Mouse (Mus musculus) hindbrain, postnatal 0 days (tissue): ENCODE data around the gene Nccrp1. TPM values are rescaled to one million over a fixed set of nuclear protein-coding genes. Genes with fewer than 3 reads are reported as not detected.

Experiments used
- ATAC-seq: fragments of 200-750 bp; cut with Nextera tagmentation; 2 replicates; pipeline ENCODE4 v1.8.0; 2017; ENCODE audit warnings: mild to moderate bottlenecking, moderate TSS enrichment, moderate library complexity
- DNase-seq: peaks from one replicate; pipeline ENCODE4 v3.0.0-alpha.2; 2015; ENCODE audit warnings: low spot score
- H3K27ac ChIP-seq: fragments of 300-500 bp; sonication (generic); 2 replicates; pipeline ENCODE4 v1.5.1; 2014; ENCODE audit warnings: mild to moderate bottlenecking
- H3K27me3 ChIP-seq: fragments of 300-500 bp; sonication (generic); 2 replicates; pipeline ENCODE4 v1.6.1; 2014; ENCODE audit warnings: low read length, mixed read lengths; ENCODE audit not compliant: insufficient read depth
- H3K36me3 ChIP-seq: fragments of 300-500 bp; sonication (generic); 2 replicates; pipeline ENCODE4 v1.6.1; 2014; ENCODE audit warnings: low read length, mixed read lengths; ENCODE audit not compliant: insufficient read depth
- H3K4me1 ChIP-seq: fragments of 300-500 bp; sonication (generic); 2 replicates; pipeline ENCODE4 v1.6.1; 2014; ENCODE audit warnings: antibody characterized with exemption, low read length, mixed read lengths; ENCODE audit not compliant: insufficient read depth
- H3K4me2 ChIP-seq: fragments of 300-500 bp; sonication (generic); 2 replicates; pipeline ENCODE4 v1.6.1; 2014; ENCODE audit warnings: low read depth, mild to moderate bottlenecking, low read length, moderate library complexity, mixed read lengths
- H3K4me3 ChIP-seq: fragments of 300-500 bp; sonication (generic); 2 replicates; pipeline ENCODE4 v1.5.1; 2014; ENCODE audit warnings: low read length
- H3K9ac ChIP-seq: fragments of 300-500 bp; sonication (generic); replicated peaks from 2 replicates; pipeline ENCODE4 v1.6.1; 2014; ENCODE audit warnings: mild to moderate bottlenecking, low read length, moderate library complexity, mixed read lengths
- H3K9me3 ChIP-seq: fragments of 300-500 bp; sonication (generic); 2 replicates; pipeline ENCODE4 v1.6.1; 2016; ENCODE audit warnings: low read length, mixed read lengths
- CTCF ChIP-seq: IDR thresholded peaks from 2 replicates; pipeline ENCODE4 v1.5.1; 2016; ENCODE audit warnings: antibody characterized with exemption, control low read depth, low read depth
- WGBS: fragments of 180-500 bp; shearing (Covaris S2); extraction: QIAGEN DNeasy Blood & Tissue Kit; methylation state at CpG from one replicate; pipeline ENCODE4 v1.1.7; 2014; 5-methylcytosine and 5-hydroxymethylcytosine counted together
- polyA plus RNA-seq: library from polyadenylated mRNA; unstranded; fragments of >200 nt; fragmentation: Nextera tagmentation; extraction: Ambion mirVana; gene quantifications from 2 replicates; pipeline ENCODE4 v1.2.1, GENCODE M21; 2015
- total RNA-seq: library from RNA; depleted of rRNA; stranded (reverse); fragments of >200 nt; gene quantifications from 2 replicates; pipeline ENCODE4 v1.2.3, GENCODE M21; 2014

Nccrp1 gene
- total and polyA plus RNA-seq, 2 experiments from 2014 or later, result 0.34 TPM; not detected in 1

DNA sequence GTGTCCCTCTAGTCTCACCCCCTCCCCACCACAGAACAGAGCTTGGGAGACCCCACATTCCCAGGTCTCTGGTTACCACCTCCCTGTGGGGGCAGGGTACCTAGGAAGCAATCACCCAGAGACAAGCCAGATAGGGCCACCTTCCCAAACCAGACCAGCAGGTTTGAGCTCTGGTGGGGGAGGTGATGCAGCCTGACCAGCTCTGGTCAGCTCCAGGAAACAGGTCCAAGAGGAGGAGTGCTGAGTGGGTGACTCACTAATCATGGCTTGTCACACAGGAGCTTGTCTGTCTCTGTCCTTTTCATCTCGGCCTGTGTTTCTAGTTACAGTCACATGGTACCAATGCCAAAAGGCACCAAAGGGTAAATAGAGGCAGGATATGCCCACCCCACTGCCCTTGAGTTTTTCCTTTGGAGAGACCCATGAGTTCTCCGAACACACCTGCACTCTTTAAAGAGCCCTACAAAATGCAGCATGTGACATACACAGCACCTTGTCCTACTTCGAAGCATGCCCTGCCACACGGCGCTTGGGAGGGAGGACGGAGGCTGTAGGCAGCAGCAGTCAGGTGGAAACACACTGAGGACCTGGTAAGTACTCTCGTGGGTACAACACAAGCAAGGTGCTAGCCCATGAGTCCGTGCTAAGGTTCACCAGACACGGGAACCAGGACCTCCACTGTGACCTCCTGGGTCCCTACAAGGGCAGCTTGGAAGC, 30.9 kb upstream of the Nccrp1 start:
- no peak for TF ChIP-seq CTCF
- WGBS, result 90% methylated on average over 9 of the region's 9 CpGs
- no peak overlapping the region for H3K4me3 ChIP-seq

DNA sequence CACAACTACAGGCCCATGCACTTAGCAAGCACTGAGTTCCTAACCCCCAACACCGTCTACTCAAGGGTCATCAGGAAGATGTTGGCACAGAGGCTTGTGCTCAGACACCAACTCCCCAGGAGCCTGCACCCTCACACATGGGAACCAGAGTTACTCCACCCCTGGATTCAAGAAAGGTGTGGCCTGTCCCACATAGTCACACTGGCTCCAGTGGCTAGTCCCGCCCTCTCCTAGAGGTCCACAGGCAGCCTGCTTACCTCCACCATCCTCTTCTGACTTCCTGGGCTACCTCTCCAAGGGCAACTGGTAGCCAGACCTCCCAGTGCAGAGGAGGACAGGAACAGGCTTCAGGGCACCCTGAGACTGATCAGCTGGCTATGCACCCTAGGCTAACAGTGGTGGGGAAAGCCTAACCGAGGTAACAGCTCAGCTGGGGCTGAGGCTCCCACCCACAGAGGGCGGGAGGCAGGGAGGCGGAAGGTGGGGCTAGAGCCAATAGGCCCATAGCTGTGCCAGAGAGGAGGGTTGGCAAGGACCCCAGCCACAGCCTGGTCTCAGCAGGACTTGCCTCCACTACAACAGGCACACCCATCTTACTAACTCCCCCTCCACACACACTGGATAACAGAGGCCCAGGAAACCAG, 29.3 kb upstream of the Nccrp1 start:
- ATAC-seq, result peak; percentile 77
- Histone ChIP-seq H3K4me1 (peaks cover 14% of the 10 kb centered on the region; the same call in 1 of the 2 replicates), H3K27me3 (no peaks in the 10 kb centered on the region), H3K36me3 (no peaks in the 10 kb centered on the region), H3K4me3 (no peak overlapping the region), H3K27ac (no peak overlapping the region), H3K4me2 (no peak overlapping the region), H3K9me3 (no peaks in the 10 kb centered on the region), H3K9ac (no peak overlapping the region)
- no peak for TF ChIP-seq CTCF
- 60% methylated on average over 4 of the region's 5 CpGs for WGBS
- DNase-seq, result peak; percentile 63

More for the DNA sequence above, 30.9 kb upstream of the Nccrp1 start:
- H3K4me2 ChIP-seq, result no peak overlapping the region
- ATAC-seq (no peak), DNase-seq (no peak)
- H3K9ac ChIP-seq, result no peak overlapping the region
- peaks cover 14% of the 10 kb centered on the region; the same call in 1 of the 2 replicates for H3K4me1 ChIP-seq
- no peaks in the 10 kb centered on the region for H3K27me3 ChIP-seq
- no peak overlapping the region for H3K27ac ChIP-seq
- no peaks in the 10 kb centered on the region for H3K9me3 ChIP-seq
- no peaks in the 10 kb centered on the region for H3K36me3 ChIP-seq

DNA sequence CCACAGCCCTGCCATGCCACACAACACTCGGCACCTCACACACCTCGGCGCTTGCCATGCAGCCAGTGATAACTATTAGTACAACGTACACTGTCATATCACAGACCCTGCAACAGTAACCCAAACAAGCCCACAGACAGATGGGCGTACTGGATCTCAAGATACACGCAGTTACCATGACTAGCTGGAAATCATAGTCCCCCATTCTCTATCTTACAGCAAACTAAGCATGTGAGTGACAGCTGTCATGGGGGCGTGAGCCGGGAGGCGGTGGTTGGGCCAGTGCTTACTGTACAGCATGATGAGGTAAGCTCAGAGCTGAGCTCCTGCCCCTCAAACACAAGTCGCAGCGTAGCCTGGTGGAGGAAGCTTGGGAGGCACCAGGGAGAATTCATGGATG, 28.5 kb upstream of the Nccrp1 start:
- no peak for DNase-seq
- H3K4me2 ChIP-seq, result no peak overlapping the region
- H3K27ac ChIP-seq, result no peak overlapping the region
- no peaks in the 10 kb centered on the region for H3K27me3 ChIP-seq
- TF ChIP-seq CTCF, result no peak
- ATAC-seq, result no peak
- H3K4me1 ChIP-seq, result peaks cover 20% of the 10 kb centered on the region
- 92% methylated on average over 11 of the region's 11 CpGs for WGBS
- H3K36me3 ChIP-seq, result no peaks in the 10 kb centered on the region
- no peak overlapping the region for H3K9ac ChIP-seq
- H3K9me3 ChIP-seq, result no peaks in the 10 kb centered on the region
- H3K4me3 ChIP-seq, result no peak overlapping the region

DNA sequence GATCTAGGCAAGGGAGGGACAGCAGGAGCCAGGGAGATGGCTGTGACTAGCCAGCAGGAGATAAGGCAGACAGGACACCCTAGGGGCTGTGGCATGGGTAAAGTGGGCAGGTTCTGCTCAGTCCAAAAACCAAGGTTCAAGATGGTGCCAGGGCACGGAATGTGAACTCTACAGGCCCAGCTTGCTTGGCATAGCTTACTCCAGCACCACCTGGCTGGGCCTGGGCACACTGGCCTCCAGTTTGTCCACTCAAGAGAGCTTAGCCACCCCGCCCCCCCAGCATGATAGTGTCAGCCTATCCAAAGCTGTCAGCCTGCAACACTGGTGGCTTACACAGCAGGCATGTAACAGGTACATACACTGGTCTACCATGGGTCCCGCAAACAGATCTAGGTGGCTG, 26.2 kb upstream of the Nccrp1 start:
- H3K9me3 ChIP-seq, result no peaks in the 10 kb centered on the region
- TF ChIP-seq CTCF, result no peak
- H3K27me3 ChIP-seq, result no peaks in the 10 kb centered on the region
- no peak overlapping the region for H3K4me3 ChIP-seq
- DNase-seq (no peak), ATAC-seq (no peak)
- 92% methylated on average over 3 of the region's 3 CpGs for WGBS
- no peaks in the 10 kb centered on the region for H3K36me3 ChIP-seq
- no peak overlapping the region for H3K4me2 ChIP-seq
- no peak overlapping the region for H3K9ac ChIP-seq
- H3K4me1 ChIP-seq, result peaks cover 29% of the 10 kb centered on the region
- H3K27ac ChIP-seq, result no peak overlapping the region

DNA sequence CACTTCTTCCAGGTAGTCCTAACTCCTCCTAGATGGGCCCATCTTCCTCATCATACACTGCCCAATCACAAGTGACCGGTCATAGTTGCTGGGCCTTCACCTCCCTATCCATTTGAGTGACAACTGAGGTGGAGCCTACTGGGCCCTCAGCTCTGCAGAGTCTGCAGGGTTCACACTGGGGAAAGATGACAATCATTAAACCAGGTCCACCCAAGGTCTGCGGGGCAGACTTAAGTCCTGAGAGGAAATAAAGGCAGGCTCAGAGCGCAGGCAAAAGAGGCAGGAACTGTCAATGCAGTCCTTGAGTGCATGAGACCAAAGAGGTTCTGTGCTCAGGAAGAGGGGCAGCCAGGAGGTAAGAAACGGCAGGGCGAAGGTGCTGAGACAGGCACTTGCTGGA, 25.6 kb upstream of the Nccrp1 start:
- no peak overlapping the region for H3K4me3 ChIP-seq
- H3K27me3 ChIP-seq, result no peaks in the 10 kb centered on the region
- no peak overlapping the region for H3K27ac ChIP-seq
- peaks cover 3% of the 10 kb centered on the region; the same call in 1 of the 2 replicates for H3K36me3 ChIP-seq
- DNase-seq, result no peak
- H3K4me2 ChIP-seq, result no peak overlapping the region
- 84% methylated on average over 5 of the region's 5 CpGs for WGBS
- TF ChIP-seq CTCF, result no peak
- no peak for ATAC-seq
- H3K9ac ChIP-seq, result no peak overlapping the region
- H3K9me3 ChIP-seq, result no peaks in the 10 kb centered on the region
- H3K4me1 ChIP-seq, result peaks cover 27% of the 10 kb centered on the region

DNA sequence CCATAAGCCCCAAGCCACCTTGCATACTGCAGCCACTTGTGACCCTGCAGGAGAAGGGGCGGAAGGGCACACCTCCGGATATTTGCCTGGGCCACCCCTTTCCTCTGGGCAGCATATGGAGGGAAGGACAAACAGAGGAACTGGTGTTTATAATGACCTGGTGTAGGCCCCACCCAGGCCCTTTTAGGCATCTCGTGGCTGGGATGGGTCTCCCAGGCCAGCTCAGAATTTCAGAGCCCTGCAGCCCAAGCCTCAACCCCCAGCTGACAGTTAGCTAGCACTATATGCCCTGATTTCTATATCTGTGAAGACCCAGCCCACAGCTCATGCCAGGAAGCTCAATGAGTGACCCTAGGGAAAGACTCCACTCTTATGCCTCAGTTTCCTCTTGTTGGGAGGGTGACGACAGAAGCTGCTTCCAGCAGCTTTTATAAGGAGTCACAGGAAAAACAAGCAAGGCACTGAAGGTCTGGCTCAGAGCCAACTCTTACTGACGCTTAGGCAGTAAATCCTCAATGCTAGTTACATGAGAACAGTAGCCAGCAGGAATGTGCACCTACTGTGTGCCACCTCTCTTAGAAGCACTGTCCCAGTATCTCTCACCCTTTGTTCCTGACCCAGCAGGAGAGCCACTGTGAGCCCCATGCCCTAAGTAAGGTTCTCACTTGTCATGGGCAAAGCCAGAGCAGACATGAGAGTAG, 24.1 kb upstream of the Nccrp1 start:
- H3K4me2 ChIP-seq, result no peak overlapping the region
- peak; percentile 65 for DNase-seq
- H3K27ac ChIP-seq, result peak overlapping the region; percentile 56; the same call in 1 of the 2 replicates
- H3K36me3 ChIP-seq, result peaks cover 11% of the 10 kb centered on the region
- WGBS, result 39% methylated on average over 5 of the region's 5 CpGs
- no peak overlapping the region for H3K9ac ChIP-seq
- TF ChIP-seq CTCF, result no peak
- no peak for ATAC-seq
- peaks cover 15% of the 10 kb centered on the region for H3K4me1 ChIP-seq
- H3K27me3 ChIP-seq, result no peaks in the 10 kb centered on the region
- H3K9me3 ChIP-seq, result no peaks in the 10 kb centered on the region
- H3K4me3 ChIP-seq, result no peak overlapping the region
